Mouse (Mus musculus) skeletal muscle tissue, adult 2 months (tissue): ENCODE measurements around the gene Mif.
"Not testable (repeated sequence)": the region's sequence is repeated elsewhere in the genome, so short reads cannot be mapped to it uniquely, and the experiment has no call there.

Source experiments
- DNase-seq: peaks from one replicate; pipeline ENCODE4 v3.0.0-alpha.2; 2012; ENCODE audit warnings: low read depth, low spot score

Gene Mif

GRCm38 (mm10) chr10:75873543-75874170 lies 13.6 kb upstream of the Mif start:
- no peak for DNase-seq

- DNase-seq, result peak; percentile 74
These were observed 13.0 kb upstream of the Mif start for GRCm38 (mm10) chr10:75872915-75873542.

DNA sequence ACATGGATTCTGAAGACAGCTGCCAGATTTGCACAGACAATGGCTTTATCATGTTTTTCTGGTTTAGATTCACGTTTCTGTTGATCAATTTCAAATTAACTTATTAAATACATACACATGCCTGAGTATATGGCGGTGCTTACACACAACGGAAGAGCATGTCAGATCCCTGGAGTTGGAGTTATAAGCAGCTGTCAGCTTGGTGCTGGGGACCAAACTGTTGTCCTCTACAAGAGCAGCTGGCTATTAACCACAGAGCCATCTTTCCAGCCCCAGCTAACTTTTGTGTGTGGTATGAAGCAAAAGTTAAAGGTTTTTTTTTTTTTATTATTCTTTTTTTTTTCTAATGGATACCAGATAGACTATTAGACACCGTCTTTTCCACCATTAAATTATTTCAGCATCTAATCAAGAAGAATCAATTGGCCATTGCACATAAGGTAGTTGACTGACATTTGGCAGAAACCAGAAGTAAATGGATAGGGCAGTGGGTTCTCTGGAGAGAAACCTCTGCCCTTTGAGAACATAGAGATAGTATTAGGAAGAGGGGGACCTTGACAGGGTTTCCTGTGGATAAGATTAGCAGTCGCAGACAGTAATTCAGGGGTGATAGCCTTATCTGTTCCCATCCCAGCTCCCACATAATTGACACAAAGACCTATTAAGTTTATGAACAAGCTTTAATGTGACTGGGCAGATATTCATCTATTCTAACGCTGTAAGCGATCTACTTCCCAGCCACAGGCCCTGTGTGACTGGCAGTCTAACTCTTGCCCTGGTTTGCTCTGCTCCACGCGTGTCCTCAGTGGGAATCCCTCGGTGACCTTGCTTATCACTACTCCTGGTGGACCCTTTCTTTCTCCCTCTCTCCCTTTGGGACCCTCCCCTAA lies 12.2 kb upstream of the Mif start:
- no peak for DNase-seq

DNA sequence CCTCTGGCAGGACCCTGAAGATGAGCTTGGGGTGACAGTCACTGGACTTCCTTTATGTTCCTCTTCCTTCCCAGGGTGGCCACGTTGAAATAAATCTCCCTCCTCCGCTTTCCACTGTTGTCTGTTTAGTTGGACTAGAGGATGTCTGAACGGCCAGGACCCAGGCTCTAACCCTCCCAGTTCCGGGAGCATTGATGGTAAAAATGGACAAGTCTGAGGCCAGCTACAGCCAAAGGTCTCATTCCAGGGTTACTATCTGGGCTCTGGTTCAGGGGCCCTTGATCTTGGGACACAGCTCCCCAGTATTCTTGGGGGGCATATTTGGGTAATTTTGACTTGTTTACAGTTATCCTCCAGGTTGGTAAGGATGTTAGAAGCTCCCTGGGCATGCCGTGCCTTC lies 1.5 kb upstream of the Mif start:
- DNase-seq, result no peak

GRCm38 (mm10) chr10:75860746-75861145 lies 706 bp upstream of the Mif start:
- no peak for DNase-seq

GRCm38 (mm10) chr10:75859107-75859746 lies 813 bp downstream of the Mif start:
- no peak for DNase-seq

DNA sequence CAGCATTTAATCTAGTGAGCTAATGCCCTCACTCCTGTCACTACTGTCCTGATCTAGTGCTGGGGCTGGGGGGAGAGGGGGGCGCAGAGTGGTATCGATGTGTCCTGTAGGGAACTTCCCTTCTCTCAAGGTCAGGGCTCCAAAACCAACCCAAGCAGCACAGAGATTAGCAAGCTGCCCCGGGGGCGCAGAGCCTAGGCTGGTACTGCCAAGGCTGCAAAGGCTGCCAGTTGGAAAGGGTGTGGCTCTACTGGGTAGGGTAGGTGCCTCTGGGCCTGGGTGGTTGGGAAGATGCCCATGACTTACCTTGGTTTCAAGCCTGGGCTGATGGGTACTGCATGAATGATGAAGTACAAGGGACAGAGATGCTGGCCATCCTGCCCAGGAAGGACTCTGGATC lies 2.4 kb downstream of the Mif start:
- no peak for DNase-seq

DNA sequence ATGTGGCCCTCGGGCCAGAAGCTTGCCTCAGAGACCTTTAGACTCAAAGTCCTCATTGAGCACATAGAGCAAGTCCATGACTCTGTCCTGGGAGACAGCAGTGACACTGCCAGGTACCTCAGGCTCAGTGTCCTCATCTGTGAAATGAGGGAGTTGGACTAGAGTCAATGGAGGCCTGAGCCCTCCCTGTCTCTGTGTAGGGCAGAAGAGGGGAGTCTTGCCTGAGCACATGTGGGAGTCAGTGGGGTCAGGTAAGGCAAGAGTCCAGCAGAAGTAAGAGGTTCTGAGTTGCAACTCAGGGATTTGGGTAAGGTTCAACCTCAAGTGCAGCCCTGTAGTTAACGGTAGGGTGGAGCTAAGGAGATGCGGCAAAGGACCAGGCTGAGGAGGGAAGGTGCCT lies 3.1 kb downstream of the Mif start:
- no peak for DNase-seq

GRCm38 (mm10) chr10:75856155-75856907 lies 3.7 kb downstream of the Mif start:
- no peak for DNase-seq

GRCm38 (mm10) chr10:75855416-75855981 lies 4.5 kb downstream of the Mif start:
- no peak for DNase-seq

DNA sequence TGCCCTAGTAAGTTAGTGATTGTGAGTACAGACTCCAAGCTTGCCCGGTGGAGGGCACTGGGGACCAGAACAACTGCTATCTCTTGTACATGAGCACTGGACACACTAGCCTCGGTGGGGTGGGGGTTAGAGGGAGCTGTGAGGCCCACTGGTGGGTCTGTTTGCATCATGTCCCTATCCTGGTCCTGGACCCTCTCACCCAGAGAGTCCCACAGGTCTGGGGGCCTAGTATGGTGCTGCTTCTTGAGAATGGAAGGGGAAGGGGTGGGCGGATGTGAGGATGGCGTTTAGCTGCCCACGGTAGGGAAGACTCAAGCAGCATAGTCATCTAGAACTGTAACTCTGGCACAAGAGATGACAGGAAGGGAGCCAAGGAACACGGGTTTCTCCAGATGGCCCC lies 5.2 kb downstream of the Mif start:
- DNase-seq, result no peak

DNA sequence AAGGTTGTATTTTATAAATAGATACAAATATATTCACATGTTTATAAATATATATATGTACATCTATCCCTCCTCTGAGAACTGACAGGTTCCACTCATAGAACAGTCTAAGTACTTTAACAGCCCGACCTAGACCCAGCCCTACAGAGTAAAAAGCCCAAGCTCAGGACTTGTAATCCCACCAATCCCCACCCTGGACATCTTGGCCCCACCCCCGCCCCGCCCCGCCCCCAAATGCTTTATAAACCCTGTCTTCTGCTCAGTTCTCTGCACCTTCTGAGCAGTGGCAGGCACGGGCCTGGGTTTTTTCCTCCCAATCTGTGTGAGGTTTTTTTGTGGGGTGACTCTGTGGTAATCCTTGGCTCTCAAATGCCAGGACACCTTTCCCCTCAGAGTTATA lies 5.9 kb downstream of the Mif start:
- DNase-seq, result no peak

DNA sequence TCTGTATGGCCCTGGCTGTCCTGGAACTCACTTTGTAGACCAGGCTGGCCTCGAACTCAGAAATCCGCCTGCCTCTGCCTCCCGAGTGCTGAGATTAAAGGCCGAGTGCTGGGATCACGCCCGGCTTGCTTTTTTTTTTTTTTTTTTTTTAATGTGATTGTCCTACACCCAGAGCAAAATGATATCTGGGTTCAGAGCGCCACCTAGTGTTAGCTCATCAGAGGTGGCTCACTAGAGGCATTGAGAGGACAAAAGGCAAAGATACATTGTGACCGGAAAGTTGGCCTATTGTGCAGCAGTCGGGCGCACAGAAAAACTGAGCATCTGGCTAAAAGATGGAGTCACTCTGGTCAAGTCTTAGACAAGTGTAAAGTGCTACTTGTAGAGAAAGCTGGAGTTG lies 6.6 kb downstream of the Mif start:
- DNase-seq, result peak; percentile 66

GRCm38 (mm10) chr10:75852539-75853125 lies 7.4 kb downstream of the Mif start:
- no peak for DNase-seq

- DNase-seq, result no peak
These were observed 8.4 kb downstream of the Mif start for GRCm38 (mm10) chr10:75851681-75852080.

- no peak for DNase-seq
These were observed 9.0 kb downstream of the Mif start for GRCm38 (mm10) chr10:75851076-75851475.

DNA sequence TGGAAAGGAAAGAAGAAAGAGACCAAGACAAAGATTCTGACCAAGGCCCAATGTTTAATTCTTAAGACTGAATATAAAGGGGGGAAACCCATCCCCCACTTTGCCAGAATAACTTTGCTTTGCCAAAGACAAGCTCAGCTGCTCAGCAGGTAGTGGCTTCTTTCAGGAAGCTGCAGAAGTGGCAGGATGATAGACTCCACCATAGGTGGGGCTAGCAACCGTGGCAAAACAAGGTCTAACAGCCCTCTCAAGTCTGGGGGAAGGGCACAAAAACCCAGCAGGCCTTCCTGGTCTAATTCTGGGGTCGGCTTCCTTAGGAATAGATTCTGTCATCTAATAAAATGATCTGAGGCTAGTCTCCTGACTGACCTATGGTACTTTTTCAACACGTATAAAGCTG lies 11.7 kb downstream of the Mif start:
- DNase-seq, result no peak

DNA sequence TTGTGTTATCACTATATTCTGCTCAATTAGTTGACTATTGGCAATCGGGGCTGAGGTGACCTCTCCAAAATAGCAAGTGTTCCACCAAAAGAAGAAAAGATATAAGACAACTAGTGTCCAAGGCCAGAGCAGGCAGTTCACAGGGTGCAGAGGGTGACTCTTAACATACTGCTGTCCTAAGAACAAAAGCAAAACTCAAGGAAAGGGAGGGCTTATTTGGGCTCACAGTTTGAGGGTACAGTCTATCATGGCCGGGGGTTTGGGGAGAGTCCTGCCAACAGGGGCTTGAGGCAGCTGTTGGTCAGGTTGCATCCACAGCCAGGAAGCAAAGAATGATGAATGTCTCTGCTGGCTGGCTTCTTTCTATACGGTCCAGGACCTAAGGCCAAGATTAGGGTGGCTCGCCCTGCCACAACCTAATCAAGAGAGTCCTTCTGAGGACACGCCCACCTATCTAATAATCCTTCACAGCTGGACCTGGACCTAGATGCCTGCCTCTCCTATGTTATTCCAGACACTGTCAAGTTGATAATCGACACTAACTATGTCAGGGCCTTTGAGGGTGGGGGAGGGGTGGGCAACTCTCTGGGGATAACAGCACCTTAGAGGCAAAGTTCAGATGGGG lies 14.6 kb downstream of the Mif start:
- no peak for DNase-seq

DNA sequence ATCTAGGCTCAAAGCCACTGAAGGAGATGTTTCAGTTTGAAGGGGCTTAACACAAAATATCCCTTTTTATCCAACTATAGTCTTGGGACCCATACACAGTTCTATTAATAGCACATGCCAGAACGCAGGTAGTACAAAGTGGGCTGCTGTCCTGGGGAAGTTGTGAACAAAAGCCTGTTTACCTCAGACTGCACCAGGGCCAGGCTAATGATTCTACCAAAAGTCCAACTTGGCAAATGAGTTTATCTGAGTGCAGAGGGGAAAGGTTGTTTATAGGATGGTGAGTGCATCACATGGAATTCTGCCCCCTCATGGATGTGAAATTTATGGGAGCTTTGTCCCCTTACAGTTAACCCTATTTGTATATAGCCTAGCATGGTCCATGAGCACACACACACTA lies 15.2 kb downstream of the Mif start:
- no peak for DNase-seq

GRCm38 (mm10) chr10:75843898-75844297 lies 16.1 kb downstream of the Mif start:
- not testable (repeated sequence) for DNase-seq
